Mouse (Mus musculus) adrenal gland, postnatal 10 days (tissue): ENCODE measurements around the gene Flna. TPM values are rescaled to one million over a fixed set of nuclear protein-coding genes. Genes with fewer than 3 reads are reported as not detected.
"Not testable (repeated sequence)": the region's sequence is repeated elsewhere in the genome, so short reads cannot be mapped to it uniquely, and the experiment has no call there.

Source experiments
- DNase-seq: peaks from one replicate; pipeline ENCODE4 v3.0.0; 2021; ENCODE audit warnings: mixed read lengths
- microRNA-seq: library from miRNA; unstranded; fragments of <30 nt; microRNA quantifications from one replicate; pipeline ENCODE4 v1.2.0, GENCODE M21; 2021
- total RNA-seq, 2 experiments: library from RNA; stranded (reverse); gene quantifications; 2 replicates each; pipeline ENCODE4 v1.2.3; 2021

The Flna gene
- total RNA-seq, 2 experiments from 2014 or later = 151 to 183 TPM

DNA sequence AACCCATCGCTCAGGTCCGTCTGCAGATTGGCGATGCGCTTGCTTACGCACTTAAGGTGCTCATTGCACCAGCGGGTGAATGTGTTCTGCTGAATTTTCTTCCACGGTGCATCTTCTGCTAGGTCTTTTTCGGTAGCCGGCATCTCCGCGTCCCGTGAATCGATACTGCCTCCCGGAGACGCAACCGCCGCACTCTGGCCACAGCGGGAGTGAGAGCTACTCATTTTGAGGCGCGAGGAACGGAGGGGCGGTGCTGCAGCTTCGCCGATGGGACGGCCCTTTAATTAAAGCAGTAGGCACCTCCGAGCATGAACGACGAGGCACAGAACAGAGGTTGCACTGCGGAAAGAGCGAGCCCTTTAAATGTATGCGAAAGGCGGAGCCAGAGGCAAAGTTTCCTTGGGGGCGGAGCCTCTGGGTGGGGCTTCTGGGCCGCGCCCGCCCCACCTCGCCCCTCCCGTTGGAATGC is 3.4 kb downstream of the Flna start:
- peak; percentile 86 for DNase-seq

DNA sequence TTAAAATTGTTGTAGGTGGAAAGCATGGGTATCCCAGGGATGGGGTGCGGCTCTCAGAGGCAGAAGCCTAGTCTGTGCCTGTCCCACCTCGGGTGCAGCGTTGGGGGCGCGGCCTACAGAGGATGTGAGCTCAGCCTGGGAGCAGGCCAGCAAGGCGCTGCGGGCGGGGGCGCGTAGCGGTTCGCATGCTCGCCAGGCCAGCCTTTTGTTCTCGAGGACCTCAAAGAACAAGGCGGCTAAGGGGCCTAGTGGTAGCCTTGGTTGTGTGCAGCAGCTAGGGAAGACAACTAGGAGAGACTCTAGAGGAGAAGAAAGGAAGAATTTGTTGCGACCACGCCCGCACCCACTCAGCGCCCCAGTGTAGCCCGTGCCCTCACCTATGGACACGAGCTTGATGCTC is 3.9 kb downstream of the Flna start:
- DNase-seq = peak; percentile 82

DNA sequence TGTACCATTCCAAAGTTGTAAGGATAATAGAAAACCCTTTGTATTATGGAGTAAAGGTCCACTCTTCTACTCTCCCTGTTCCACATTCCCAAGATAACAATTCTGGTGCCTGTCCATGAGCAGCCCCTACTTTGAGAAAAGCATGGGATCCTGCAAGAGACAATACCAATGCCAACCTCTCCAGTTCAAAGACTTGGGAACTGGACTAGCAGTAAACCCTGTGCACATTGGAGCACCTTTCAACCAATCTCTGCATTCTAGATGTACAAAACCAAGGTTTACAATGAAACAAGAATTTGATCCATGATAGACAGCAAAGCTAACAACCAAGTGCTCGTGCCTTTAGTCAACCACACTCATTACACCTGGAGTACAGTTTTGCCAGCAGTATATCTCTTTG is 4.5 kb downstream of the Flna start:
- DNase-seq = no peak

DNA sequence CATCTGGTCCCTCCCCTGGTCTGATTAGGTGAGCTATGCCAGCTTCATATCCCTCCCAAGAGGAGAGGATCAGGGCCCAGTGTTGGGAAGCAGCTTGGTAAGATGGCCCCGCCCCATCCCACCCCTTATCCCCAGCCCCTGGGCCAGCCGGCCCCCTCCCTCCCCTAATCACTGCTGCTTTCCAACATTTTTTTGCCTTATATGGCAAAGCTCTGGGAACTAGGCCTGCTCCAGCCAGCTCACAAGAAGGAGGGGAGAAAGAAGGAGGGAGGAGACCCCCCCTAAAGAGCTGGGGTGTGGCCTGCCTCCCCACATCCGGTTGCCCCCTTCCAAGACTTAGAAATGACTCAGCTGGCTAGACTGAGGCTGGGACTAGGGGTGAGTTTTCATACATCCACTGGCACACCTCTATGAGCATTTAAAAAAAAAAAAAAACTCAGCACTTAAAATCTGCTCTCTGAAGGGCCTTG is 5.0 kb downstream of the Flna start:
- peak; percentile 42 for DNase-seq

DNA sequence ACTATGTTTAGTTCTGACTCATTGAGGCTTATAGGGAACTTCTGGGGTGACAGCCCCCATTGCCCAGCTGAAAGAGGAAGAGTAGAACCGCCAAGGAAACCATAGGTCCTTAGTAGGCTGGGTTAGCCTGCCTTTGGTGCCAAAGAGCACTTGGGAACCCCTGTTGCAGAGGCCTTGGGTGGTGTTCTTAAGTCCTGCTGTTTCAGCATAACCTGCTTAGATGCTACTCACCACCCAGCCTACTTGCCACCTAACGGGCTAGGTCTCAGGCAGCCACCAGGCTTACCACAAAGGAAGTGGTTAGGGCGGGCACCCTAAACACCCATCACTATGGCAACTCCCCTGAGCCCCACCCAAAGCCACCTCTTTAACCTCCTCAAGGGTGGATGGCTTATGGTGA is 5.8 kb downstream of the Flna start:
- no peak for DNase-seq

DNA sequence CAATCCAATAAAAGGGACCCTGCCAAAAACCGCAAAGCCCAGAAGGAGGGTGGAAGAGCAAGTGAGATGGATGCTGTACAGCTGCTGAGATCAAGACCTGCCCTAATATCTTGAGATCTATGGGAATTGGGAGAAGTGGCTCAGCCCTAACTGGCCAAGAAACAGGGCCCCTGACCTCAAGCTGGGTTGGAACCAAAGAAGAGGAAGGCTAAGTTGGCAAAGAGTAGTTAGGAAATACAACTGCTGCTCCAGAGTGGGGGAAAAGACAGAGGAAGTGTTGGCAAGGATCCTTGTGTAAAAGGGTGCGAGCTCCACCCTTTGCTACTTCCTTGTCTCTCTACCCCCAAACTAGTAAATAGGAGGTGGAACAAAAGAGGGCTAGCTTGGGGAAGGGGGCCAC is 6.2 kb downstream of the Flna start:
- DNase-seq = no peak

DNA sequence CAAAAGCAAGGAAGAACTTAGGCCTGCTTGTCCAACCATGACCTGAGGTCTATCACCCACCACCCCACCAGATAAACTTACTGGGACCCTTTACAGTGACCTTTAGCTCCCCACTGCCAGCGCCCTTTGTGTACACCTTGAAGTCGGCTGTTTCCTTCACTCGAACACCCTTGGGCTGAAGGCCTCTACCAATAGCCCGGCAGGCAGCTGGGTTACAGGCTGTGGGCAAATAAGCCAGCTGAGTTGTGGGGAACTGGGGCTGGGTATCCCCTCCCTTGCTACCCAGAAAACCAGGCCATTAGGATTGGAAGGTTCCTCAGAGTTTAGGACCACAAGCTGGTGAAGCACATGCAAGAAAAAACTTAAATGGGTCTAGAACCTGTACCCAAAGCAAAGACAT is 9.3 kb downstream of the Flna start:
- no peak for DNase-seq

DNA sequence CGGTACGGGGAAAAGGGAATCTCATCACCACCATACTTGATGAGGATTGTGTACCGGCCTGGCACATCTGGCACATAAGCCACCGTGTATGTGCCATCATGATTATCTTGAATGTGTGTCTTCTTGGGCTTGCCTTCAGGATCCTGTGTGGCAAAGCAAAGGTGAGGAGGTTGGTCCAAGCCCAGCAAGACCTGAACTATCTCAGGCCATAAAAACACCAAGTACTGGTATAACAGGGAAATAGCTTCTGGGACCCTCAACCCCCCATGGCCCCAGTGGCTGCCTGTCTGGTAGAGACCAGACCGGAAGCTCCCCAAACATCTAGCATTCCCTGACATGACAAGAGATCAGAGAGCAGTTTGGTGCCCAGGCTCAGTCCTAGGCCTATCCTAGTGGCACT is 16.4 kb downstream of the Flna start:
- DNase-seq = no peak

DNA sequence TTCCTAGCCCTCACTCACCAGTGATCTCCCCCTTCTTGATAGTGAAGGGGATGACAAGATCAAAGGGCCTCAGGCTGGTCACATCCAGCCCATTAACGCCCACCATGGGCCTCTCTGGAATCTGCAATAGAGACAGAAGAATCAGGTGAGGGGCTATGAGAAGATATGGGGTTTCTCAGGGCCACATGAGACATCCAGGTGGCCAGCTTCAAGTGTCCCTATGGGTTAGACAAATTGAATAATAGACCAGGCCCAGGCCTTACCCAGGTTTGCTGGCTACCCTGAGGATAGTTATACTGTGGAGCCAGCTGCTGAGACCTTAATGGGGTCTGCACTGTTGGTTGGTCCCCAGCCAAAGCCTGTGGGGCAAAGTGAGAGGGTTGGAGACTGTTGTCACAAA is 19.6 kb downstream of the Flna start:
- no peak for DNase-seq

DNA sequence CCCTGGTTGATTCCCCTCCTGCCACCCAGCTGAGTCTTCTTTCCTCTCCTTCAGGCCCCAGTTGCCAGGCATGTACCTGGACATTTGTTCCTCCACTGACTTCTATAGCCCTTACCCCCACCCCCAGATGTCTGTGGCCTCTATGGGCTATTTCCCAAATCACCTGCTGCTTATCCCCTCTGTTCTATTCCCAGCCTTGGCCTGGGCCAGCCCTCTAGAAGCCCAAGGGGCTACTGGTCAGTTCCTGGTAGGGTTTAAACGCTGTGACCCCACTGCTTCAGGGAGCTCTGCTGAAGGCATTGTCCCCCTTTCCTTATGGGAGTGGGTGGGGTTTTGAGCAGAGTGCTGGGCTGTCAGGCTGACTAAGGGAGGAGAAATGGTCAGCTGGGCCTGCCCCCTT is 29.5 kb downstream of the Flna start:
- not testable (repeated sequence) for DNase-seq

DNA sequence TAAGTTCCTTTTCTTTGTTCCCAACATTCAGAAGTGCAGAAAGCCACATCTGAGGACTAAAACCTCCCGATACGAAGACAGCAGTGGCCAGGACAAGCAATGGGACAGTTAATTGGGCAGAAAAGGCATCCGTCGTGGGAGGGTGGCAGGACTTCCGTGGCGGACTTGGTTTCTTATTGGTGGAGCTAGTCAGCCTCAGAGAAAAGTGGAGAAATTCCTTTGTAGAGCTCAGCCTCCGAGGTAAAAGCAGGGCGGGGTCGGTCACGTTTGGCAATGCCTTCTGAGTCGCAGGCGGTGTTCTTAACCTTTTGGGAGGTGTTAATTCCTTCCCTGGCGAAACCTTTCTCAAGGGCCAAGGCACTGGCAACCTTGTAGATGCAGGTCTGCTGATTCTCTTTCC is 30.2 kb downstream of the Flna start:
- DNase-seq = no peak

DNA sequence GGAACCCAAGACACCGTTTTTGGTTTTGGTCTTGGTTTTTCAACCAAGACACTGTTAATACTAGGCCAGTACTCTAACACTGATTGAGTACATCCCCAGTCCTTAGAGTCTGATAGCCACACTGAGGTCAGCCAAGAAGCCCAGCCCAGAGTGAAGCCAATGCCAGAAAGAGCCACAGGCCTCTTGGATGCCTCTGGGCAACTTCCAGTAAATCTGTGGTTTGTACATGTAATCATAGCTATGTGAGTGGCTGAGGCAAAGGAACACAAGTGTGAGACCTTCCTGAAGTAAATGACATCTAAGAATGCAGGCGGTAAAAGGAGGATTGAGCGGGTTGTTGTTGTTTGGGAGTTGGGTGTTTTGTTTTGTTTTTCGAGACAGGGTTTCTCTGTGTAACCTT is 31.1 kb downstream of the Flna start:
- no peak for DNase-seq

DNA sequence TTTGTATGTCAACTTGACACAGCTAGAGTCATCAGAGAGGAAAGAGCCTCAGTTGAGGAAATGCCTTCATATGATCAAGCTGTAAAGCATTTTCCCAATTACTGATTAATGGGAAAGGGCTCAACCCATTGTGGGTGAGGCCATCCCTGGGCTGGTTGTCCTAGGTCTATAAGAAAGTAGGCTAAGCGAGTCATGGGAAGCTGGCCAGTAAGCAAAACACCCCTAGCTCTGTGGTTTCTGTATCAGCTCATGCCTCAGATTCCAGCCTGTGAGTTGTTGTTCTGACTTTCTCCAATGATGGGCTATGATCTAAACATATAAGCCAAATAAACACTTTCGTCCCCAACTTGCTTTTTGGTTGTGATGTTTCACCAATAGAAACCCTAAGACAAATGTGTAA is 46.1 kb downstream of the Flna start:
- no peak for DNase-seq

DNA sequence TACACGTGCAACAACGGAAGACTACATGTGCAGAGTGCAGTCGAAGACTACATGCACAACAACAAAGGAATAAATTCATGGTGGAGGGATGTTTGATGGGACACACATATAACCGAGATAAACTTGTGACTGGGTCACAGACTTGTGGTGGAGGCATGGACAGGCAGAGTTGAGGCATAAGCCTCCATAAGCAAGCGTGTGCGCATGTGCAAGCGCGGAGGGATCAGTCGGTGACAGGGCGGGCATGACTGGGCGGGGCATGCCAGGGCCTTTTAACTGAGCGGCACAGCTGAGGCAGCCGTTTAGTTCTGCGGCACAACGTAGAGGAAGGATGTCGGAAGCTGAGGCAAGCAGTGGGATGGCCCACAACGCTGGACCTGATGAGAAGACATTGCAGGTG is 72.7 kb downstream of the Flna start, which contains the start of gene Tktl1:
TSS of gene Tktl1 (plus strand) at position 301 of the 400 bp plus-strand sequence.
- no peak for DNase-seq

Small RNAs within 50 kb of the gene (microRNA-seq; reads per million reads assigned to microRNA genes)
- not detected for gene Mir7091

Other genes with a start within 250 kb of the Flna start
- gene Irak1, start 225.9 kb downstream of the Flna start, total RNA-seq = 10 to 100 TPM; 82.2 to 96.8 TPM
- not detected for gene Opn1mw, start 122.4 kb downstream of the Flna start, total RNA-seq
- gene Mecp2, start 114.5 kb downstream of the Flna start, total RNA-seq = 10 to 100 TPM; 30.1 to 34.9 TPM
- not detected for gene Tex28, start 82.0 kb downstream of the Flna start, total RNA-seq
- gene Tktl1, start 72.6 kb downstream of the Flna start, total RNA-seq = not detected
- gene Emd, start 4.9 kb upstream of the Flna start, total RNA-seq = 10 to 100 TPM; 38.0 to 45.0 TPM
- 100 to 1,000 TPM; 377 to 392 TPM for gene Rpl10, start 21.0 kb upstream of the Flna start, total RNA-seq
- 10 to 100 TPM; 57.6 to 90.8 TPM for gene Taz, start 32.1 kb upstream of the Flna start, total RNA-seq
- gene Dnase1l1, start 32.5 kb upstream of the Flna start, total RNA-seq = 10 to 100 TPM; 10.5 to 19.1 TPM
- gene Atp6ap1, start 47.3 kb upstream of the Flna start, total RNA-seq = 100 to 1,000 TPM; 121 to 125 TPM
- 100 to 1,000 TPM; 135 to 153 TPM for gene Gdi1, start 55.2 kb upstream of the Flna start, total RNA-seq
- gene Fam50a, start 63.2 kb upstream of the Flna start, total RNA-seq = 10 to 100 TPM; 44.1 to 45.9 TPM
- 10 to 100 TPM in 1 of 2 experiments, 1 to 10 TPM in 1; 7.4 to 10.9 TPM for gene Plxna3, start 79.2 kb upstream of the Flna start, total RNA-seq
- 10 to 100 TPM; 64.9 to 73.8 TPM for gene Lage3, start 103.8 kb upstream of the Flna start, total RNA-seq
- 10 to 100 TPM; 43.6 to 46.0 TPM for gene Ubl4a, start 123.4 kb upstream of the Flna start, total RNA-seq
- gene Slc10a3, start 123.5 kb upstream of the Flna start, total RNA-seq = 10 to 100 TPM; 12.4 to 15.9 TPM
- 10 to 100 TPM; 23.6 to 26.0 TPM for gene Fam3a, start 143.5 kb upstream of the Flna start, total RNA-seq
- gene Ikbkg, start 143.5 kb upstream of the Flna start, total RNA-seq = 10 to 100 TPM; 49.7 to 59.3 TPM
- 10 to 100 TPM; 75.5 to 83.1 TPM for gene G6pdx, start 179.4 kb upstream of the Flna start, total RNA-seq
- gene Gm6880, start 231.6 kb upstream of the Flna start, total RNA-seq = not detected